Mouse (Mus musculus): ENCODE measurements around the gene Olfr1084. TPM values are rescaled to one million over a fixed set of nuclear protein-coding genes. Genes with fewer than 3 reads are reported as not detected.

Gene Olfr1084
- polyA plus RNA-seq (2017; shearing (Covaris generic)) = not detected

GRCm38 (mm10) chr2:86639625-86640024 is at the start of gene Olfr1084:
TSS of gene Olfr1084 (minus strand) at chr2:86639725.

DNA sequence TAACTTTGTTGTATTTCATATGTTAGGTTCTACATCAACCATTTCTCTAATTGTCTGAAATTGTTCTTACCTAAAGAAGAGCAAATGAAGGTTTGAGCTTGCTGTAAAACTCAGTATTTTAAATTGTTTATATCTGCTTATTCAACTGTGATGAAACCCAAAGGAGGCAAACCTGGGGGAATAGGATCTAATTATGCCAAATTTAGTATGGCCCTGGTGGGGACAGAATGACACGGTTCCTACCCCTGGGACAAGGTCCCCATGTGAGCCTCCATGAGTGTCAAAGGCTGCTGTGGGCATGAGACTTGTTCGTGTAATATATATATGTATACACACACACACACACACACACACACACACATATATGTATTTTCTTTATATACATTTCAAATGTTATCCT is 40.5 kb upstream of the Olfr1084 start, which contains the start of gene Olfr1086:
Gene Olfr1086, minus strand, starts transcription at position 101 of the 400 bp plus-strand sequence.

GRCm38 (mm10) chr2:86661919-86662318 is 22.4 kb upstream of the Olfr1084 start, which contains the start of gene Olfr1085:
TSS of gene Olfr1085 (minus strand) at chr2:86662019.

DNA sequence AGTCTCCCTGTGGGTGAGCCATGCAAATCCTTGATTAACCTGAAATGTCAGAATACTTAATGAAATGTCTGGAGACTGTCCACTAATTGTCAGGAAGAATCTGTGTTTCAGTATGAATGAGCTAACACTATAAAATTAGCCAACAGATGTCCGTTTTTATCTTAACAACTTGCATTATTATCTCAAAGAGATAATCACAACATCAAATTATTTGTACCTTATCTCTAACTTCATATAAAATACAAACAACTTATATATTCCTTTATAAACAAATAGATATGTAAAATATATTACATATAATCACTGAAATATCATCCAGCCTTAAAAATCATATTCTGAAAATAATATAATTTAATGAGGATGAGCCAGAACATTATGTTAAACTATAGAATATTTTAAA is 40.7 kb downstream of the Olfr1084 start, which contains the start of gene Olfr1082:
Gene Olfr1082, minus strand, starts transcription at position 101 of the 400 bp plus-strand sequence.

Other genes with a start within 250 kb of the Olfr1084 start
- not detected for gene Olfr1061, start 225.7 kb downstream of the Olfr1084 start, polyA plus RNA-seq (2017; shearing (Covaris generic))
- gene Olfr1062, start 213.0 kb downstream of the Olfr1084 start, polyA plus RNA-seq (2017; shearing (Covaris generic)) = not detected
- gene Olfr1065, start 189.1 kb downstream of the Olfr1084 start, polyA plus RNA-seq (2017; shearing (Covaris generic)) = not detected
- not detected for gene Olfr1066, start 183.5 kb downstream of the Olfr1084 start, polyA plus RNA-seq (2017; shearing (Covaris generic))
- gene Olfr228, start 152.3 kb downstream of the Olfr1084 start, polyA plus RNA-seq (2017; shearing (Covaris generic)) = not detected
- 0.41 TPM for gene Olfr1076, start 131.3 kb downstream of the Olfr1084 start, polyA plus RNA-seq (2017; shearing (Covaris generic))
- gene Olfr1079, start 97.2 kb downstream of the Olfr1084 start, polyA plus RNA-seq (2017; shearing (Covaris generic)) = not detected
- gene Olfr1080, start 81.5 kb downstream of the Olfr1084 start, polyA plus RNA-seq (2017; shearing (Covaris generic)) = 0.24 TPM
- not detected for gene Olfr1082, start 40.8 kb downstream of the Olfr1084 start, polyA plus RNA-seq (2017; shearing (Covaris generic))
- not detected for gene Olfr1085, start 22.3 kb upstream of the Olfr1084 start, polyA plus RNA-seq (2017; shearing (Covaris generic))
- gene Olfr1086, start 40.4 kb upstream of the Olfr1084 start, polyA plus RNA-seq (2017; shearing (Covaris generic)) = not detected
- gene Olfr1087, start 58.7 kb upstream of the Olfr1084 start, polyA plus RNA-seq (2017; shearing (Covaris generic)) = not detected
- gene Olfr1089, start 94.0 kb upstream of the Olfr1084 start, polyA plus RNA-seq (2017; shearing (Covaris generic)) = not detected
- gene Olfr1090, start 119.3 kb upstream of the Olfr1084 start, polyA plus RNA-seq (2017; shearing (Covaris generic)) = 0.24 TPM
- gene Olfr1093, start 142.8 kb upstream of the Olfr1084 start, polyA plus RNA-seq (2017; shearing (Covaris generic)) = not detected
- not detected for gene Olfr141, start 170.3 kb upstream of the Olfr1084 start, polyA plus RNA-seq (2017; shearing (Covaris generic))
- not detected for gene Olfr1094, start 184.9 kb upstream of the Olfr1084 start, polyA plus RNA-seq (2017; shearing (Covaris generic))
- gene Olfr1095, start 212.0 kb upstream of the Olfr1084 start, polyA plus RNA-seq (2017; shearing (Covaris generic)) = not detected
- 0.15 TPM for gene Gm13723, start 235.1 kb upstream of the Olfr1084 start, polyA plus RNA-seq (2017; shearing (Covaris generic))

All from effector memory CD4-positive, alpha-beta T cell, adult 7 months (primary cell).